Comparison of ENCODE assay signal across 8 mouse cellular contexts in the genomic region with DNA sequence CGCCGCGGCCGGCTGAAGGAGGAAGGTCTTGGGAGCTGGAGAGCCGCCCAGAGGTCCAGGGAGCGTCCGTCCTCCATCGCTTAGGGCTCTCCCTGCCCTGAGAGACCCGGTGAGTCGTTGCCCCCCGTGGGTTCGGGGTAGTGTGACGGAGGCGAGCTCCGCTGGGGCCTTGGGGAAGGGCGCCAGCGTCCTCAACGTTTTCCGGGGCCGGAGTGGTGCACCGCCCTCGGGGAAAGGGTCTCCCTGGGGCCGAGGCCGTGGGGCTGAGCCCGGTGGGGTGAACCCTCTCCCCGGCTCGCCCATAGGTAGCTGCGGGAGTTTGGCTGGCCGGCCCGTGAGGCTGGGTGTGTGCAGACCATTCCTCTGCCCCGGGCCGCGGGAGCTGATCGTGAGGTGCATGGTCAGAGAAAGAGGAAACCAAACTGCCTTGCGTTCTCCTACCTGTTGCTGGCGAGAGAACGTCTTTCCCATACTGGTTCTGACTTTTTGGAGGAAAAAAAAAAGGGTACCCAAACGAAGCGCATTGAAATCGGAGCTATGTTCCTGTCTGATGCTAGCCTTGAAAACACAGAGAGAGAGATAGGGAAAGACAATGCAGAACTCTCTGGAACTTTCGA. TPM values are rescaled to one million over a fixed set of nuclear protein-coding genes. Genes with fewer than 3 reads are reported as not detected.
DNase-seq lines count a peak whose midpoint lies in the region; ATAC-seq and TF ChIP-seq lines count a peak whose summit lies in the region.

No protein-coding gene starts in this region.

- peak overlapping the region; percentile 92 for H3K4me3 ChIP-seq in cerebellum, adult 2 months (replicated peaks; ENCODE audit: insufficient read depth, low read depth, low read length)
- peak overlapping the region; percentile 95 for H3K4me3 ChIP-seq in spleen, adult 2 months (ENCODE audit: extremely low read depth, insufficient read depth, insufficient read length)
- peak overlapping the region; percentile 91 for H3K4me3 ChIP-seq in forebrain, postnatal 0 days (ENCODE audit: low read depth, low read length)
- H3K4me3 ChIP-seq in liver, embryonic 13.5 days (replicated peaks), result peak overlapping the region; percentile 100
- H3K4me3 ChIP-seq in stomach, embryonic 16.5 days (replicated peaks; ENCODE audit: low read length), result peak overlapping the region; percentile 99

- no peaks in the 10 kb centered on the region for H3K9me3 ChIP-seq in forebrain, postnatal 0 days (ENCODE audit: low read length)
- no peaks in the 10 kb centered on the region for H3K9me3 ChIP-seq in liver, embryonic 13.5 days (replicated peaks)
- no peaks in the 10 kb centered on the region for H3K9me3 ChIP-seq in stomach, embryonic 16.5 days (replicated peaks; ENCODE audit: control insufficient read depth, low read length)

- peaks cover 4% of the 10 kb centered on the region; the same call in 1 of the 2 replicates for H3K36me3 ChIP-seq in spleen, adult 2 months (ENCODE audit: control insufficient read depth, insufficient read depth, low read length)
- H3K36me3 ChIP-seq in forebrain, postnatal 0 days (ENCODE audit: insufficient read depth), result no peaks in the 10 kb centered on the region
- peaks cover 16% of the 10 kb centered on the region for H3K36me3 ChIP-seq in liver, embryonic 13.5 days
- 0 out of 2 replicates have a peak, but pooled peaks cover 5% of the 10 kb centered on the region for H3K36me3 ChIP-seq in stomach, embryonic 16.5 days (ENCODE audit: control insufficient read depth, insufficient read depth, low read length)

- peak overlapping the region; percentile 79 for H3K27ac ChIP-seq in cerebellum, adult 2 months (ENCODE audit: insufficient read depth, low read length)
- H3K27ac ChIP-seq in spleen, adult 2 months (ENCODE audit: insufficient read depth, low read length), result peak overlapping the region; percentile 99
- H3K27ac ChIP-seq in forebrain, postnatal 0 days (ENCODE audit: low read depth, low read length), result peak overlapping the region; percentile 94
- peak overlapping the region; percentile 99 for H3K27ac ChIP-seq in liver, embryonic 13.5 days
- H3K27ac ChIP-seq in stomach, embryonic 16.5 days (ENCODE audit: low read length), result peak overlapping the region; percentile 99

- no peak for TF ChIP-seq CTCF in cerebellum, adult 2 months (IDR thresholded peaks at IDR 0.05; ENCODE audit: borderline replicate concordance, insufficient read depth, low read depth, low read length)
- no peak for TF ChIP-seq CTCF in spleen, adult 2 months (IDR thresholded peaks at IDR 0.05; ENCODE audit: extremely low read depth, insufficient read depth, insufficient read length, insufficient replicate concordance)
- TF ChIP-seq CTCF in forebrain, postnatal 0 days (IDR thresholded peaks at IDR 0.05; ENCODE audit: low read depth), result no peak

- ATAC-seq in forebrain, postnatal 0 days, result peak; percentile 54
- ATAC-seq in liver, embryonic 13.5 days (ENCODE audit: low read depth), result peak; percentile 62
- ATAC-seq in stomach, embryonic 16.5 days (ENCODE audit: insufficient read depth, low FRiP score), result peak; percentile 69

- DNase-seq in cerebellum, adult 2 months, result no peak
- no peak for DNase-seq in cerebellum, adult 8-10 months
- DNase-seq in spleen, adult 2 months (ENCODE audit: low read depth in 1 of 2, low spot score in 2 of 2), result peak in 1 of 2 experiments; percentile 45
- no peak for DNase-seq in spleen, adult 12 weeks (ENCODE audit: low spot score)
- peak; percentile 9 for DNase-seq in forebrain, postnatal 0 days
- no peak for DNase-seq in liver, embryonic 13.5 days
- DNase-seq in MN1 (ENCODE audit: low spot score), result no peak

- peak overlapping the region; percentile 67 for H3K4me2 ChIP-seq in forebrain, postnatal 0 days (ENCODE audit: low read depth)
- peak overlapping the region; percentile 73 for H3K4me2 ChIP-seq in liver, embryonic 13.5 days
- H3K4me2 ChIP-seq in stomach, embryonic 16.5 days (ENCODE audit: low read depth, low read length), result peak overlapping the region; percentile 60

- TF ChIP-seq POLR2A in cerebellum, adult 2 months (IDR thresholded peaks at IDR 0.05; ENCODE audit: borderline replicate concordance, insufficient read depth, low read length), result no peak
- no peak for TF ChIP-seq POLR2A in spleen, adult 2 months (IDR thresholded peaks at IDR 0.05; ENCODE audit: low read depth, low read length)

- under 1% methylated on average over 40 of the region's 41 CpGs for WGBS in cerebellum, adult 2 months
- under 1% methylated on average over 41 of the region's 41 CpGs for WGBS in spleen, adult 2 months
- WGBS in forebrain, postnatal 0 days, result under 1% methylated on average over 41 of the region's 41 CpGs
- WGBS in liver, embryonic 13.5 days (ENCODE audit: insufficient replicate concordance), result under 1% methylated on average over 40 of the region's 41 CpGs
- WGBS in stomach, embryonic 16.5 days, result under 1% methylated on average over 41 of the region's 41 CpGs

- no peaks in the 10 kb centered on the region for H3K27me3 ChIP-seq in cerebellum, adult 2 months (ENCODE audit: control insufficient read depth, insufficient read depth, low read length)
- no peaks in the 10 kb centered on the region for H3K27me3 ChIP-seq in spleen, adult 2 months (ENCODE audit: control insufficient read depth, insufficient read depth, low read length)
- no peaks in the 10 kb centered on the region for H3K27me3 ChIP-seq in forebrain, postnatal 0 days (ENCODE audit: insufficient read depth, low read length)
- no peaks in the 10 kb centered on the region for H3K27me3 ChIP-seq in liver, embryonic 13.5 days
- H3K27me3 ChIP-seq in stomach, embryonic 16.5 days (ENCODE audit: control insufficient read depth, insufficient read depth, low read length), result no peaks in the 10 kb centered on the region

- H3K4me1 ChIP-seq in cerebellum, adult 2 months (ENCODE audit: control insufficient read depth, insufficient read depth, low read length), result no peaks in the 10 kb centered on the region
- peaks cover 23% of the 10 kb centered on the region for H3K4me1 ChIP-seq in spleen, adult 2 months (ENCODE audit: control insufficient read depth, insufficient read depth, insufficient read length)
- peaks cover 10% of the 10 kb centered on the region for H3K4me1 ChIP-seq in forebrain, postnatal 0 days (ENCODE audit: insufficient read depth)
- peaks cover 34% of the 10 kb centered on the region for H3K4me1 ChIP-seq in liver, embryonic 13.5 days (replicated peaks)
- H3K4me1 ChIP-seq in stomach, embryonic 16.5 days (ENCODE audit: control insufficient read depth, insufficient read depth, low read length), result peaks cover 17% of the 10 kb centered on the region

- peak overlapping the region; percentile 86 for H3K9ac ChIP-seq in forebrain, postnatal 0 days
- peak overlapping the region; percentile 100 for H3K9ac ChIP-seq in liver, embryonic 13.5 days
- H3K9ac ChIP-seq in stomach, embryonic 16.5 days (ENCODE audit: low read length), result peak overlapping the region; percentile 99

RNA-seq across cellular contexts. Expression of a gene that starts 0.6 kb away (rescaled TPM):
- polyA plus RNA-seq in cerebellum, adult 2 months (2012; rRNA removed), result 25.5 and 28.2 TPM in 2 replicates
- 18.9 and 19.2 TPM in 2 replicates for polyA plus RNA-seq in spleen, adult 2 months (2012; rRNA removed)
- 44.4 and 49.3 TPM in 2 replicates for total RNA-seq in forebrain, postnatal 0 days (2014; rRNA removed)
- 17.8 and 21.3 TPM in 2 replicates for polyA plus RNA-seq in forebrain, postnatal 0 days (2015; fragmentation: Nextera tagmentation; extraction: Ambion mirVana)
- polyA plus RNA-seq in liver, embryonic 13.5 days (2015; fragmentation: Nextera tagmentation; extraction: Ambion mirVana), result 23.9 and 30.0 TPM in 2 replicates
- 39.9 and 41.1 TPM in 2 replicates for polyA plus RNA-seq in stomach, embryonic 16.5 days (2015; fragmentation: Nextera tagmentation; extraction: Ambion mirVana)

RNA-seq across cellular contexts. Expression of a gene that starts 40.4 kb away (rescaled TPM):
- polyA plus RNA-seq in cerebellum, adult 2 months (2012; rRNA removed), result 1.4 and 1.9 TPM in 2 replicates
- 0.01 TPM in 1 of 2 replicates, not detected in the other for polyA plus RNA-seq in spleen, adult 2 months (2012; rRNA removed)
- 0.62 and 1.2 TPM in 2 replicates for total RNA-seq in forebrain, postnatal 0 days (2014; rRNA removed)
- polyA plus RNA-seq in forebrain, postnatal 0 days (2015; fragmentation: Nextera tagmentation; extraction: Ambion mirVana), result 0.36 and 0.67 TPM in 2 replicates
- polyA plus RNA-seq in liver, embryonic 13.5 days (2015; fragmentation: Nextera tagmentation; extraction: Ambion mirVana), result 0.06 and 0.07 TPM in 2 replicates
- 0.09 and 2.2 TPM in 2 replicates for polyA plus RNA-seq in stomach, embryonic 16.5 days (2015; fragmentation: Nextera tagmentation; extraction: Ambion mirVana)
